Mouse (Mus musculus) C2C12 (cell line): ENCODE data around the gene Smc6.

ENCODE experiments used
- CEBPB ChIP-seq: IDR thresholded peaks from one replicate; pipeline ENCODE4 v1.6.1; 2011; ENCODE audit warnings: low read depth, mild to moderate bottlenecking, control low read depth, moderate library complexity
- CTCF ChIP-seq: IDR thresholded peaks from one replicate; pipeline ENCODE4 v1.5.1; 2011; ENCODE audit not compliant: control insufficient read depth, insufficient read depth, insufficient read length

DNA sequence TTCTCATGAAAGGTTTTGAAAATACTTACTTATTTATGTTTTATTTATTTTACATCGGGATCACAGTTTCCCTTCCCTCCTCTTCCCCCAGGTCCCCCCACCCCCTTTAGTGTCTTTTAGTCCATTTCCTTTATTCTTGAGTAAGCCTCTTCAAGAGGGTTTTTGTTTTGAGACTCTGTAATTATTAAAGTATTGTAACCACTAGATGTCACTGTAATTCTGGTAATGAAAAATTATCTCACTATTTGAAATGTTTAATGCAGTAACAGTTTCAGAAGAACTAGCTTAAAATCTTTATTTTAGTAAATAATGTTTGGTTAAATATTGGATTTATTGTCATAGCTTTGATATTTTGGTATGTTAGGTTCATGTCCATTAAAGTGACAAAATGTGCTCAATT, 48.2 kb downstream of the Smc6 start:
- TF ChIP-seq CTCF: no peak
- TF ChIP-seq CEBPB: no peak
